Mouse (Mus musculus) midbrain, embryonic 13.5 days (tissue): ENCODE results near the gene Cpm. TPM values are rescaled to one million over a fixed set of nuclear protein-coding genes. Genes with fewer than 3 reads are reported as not detected.

Experiments
- ATAC-seq: fragments of 200-750 bp; cut with Nextera tagmentation; 2 replicates; pipeline ENCODE4 v1.8.0; 2017; ENCODE audit warnings: mild to moderate bottlenecking, moderate TSS enrichment, moderate library complexity
- H3K27ac ChIP-seq: fragments of 300-500 bp; sonication (generic); 2 replicates; pipeline ENCODE4 v1.5.1; 2015; ENCODE audit warnings: inconsistent platforms, mild to moderate bottlenecking, moderate library complexity
- H3K27me3 ChIP-seq: fragments of 300-500 bp; sonication (generic); 2 replicates; pipeline ENCODE4 v1.6.1; 2015; ENCODE audit warnings: mild to moderate bottlenecking, inconsistent platforms
- H3K36me3 ChIP-seq: fragments of 300-500 bp; sonication (generic); 2 replicates; pipeline ENCODE4 v1.6.1; 2015; ENCODE audit warnings: mild to moderate bottlenecking, inconsistent platforms
- H3K4me1 ChIP-seq: fragments of 300-500 bp; sonication (generic); replicated peaks from 2 replicates; pipeline ENCODE4 v1.6.1; 2015; ENCODE audit warnings: inconsistent platforms
- H3K4me2 ChIP-seq: fragments of 300-500 bp; sonication (generic); replicated peaks from 2 replicates; pipeline ENCODE4 v1.6.1; 2015; ENCODE audit warnings: moderate library complexity, mild to moderate bottlenecking, inconsistent platforms
- H3K4me3 ChIP-seq: fragments of 300-500 bp; sonication (generic); replicated peaks from 2 replicates; pipeline ENCODE4 v1.5.1; 2015; ENCODE audit warnings: mild to moderate bottlenecking, inconsistent platforms
- H3K9ac ChIP-seq: fragments of 300-500 bp; sonication (generic); replicated peaks from 2 replicates; pipeline ENCODE4 v1.6.1; 2015; ENCODE audit warnings: mild to moderate bottlenecking, inconsistent platforms
- H3K9me3 ChIP-seq: fragments of 300-500 bp; sonication (generic); 2 replicates; pipeline ENCODE4 v1.6.1; 2016; ENCODE audit warnings: mild to moderate bottlenecking, inconsistent platforms
- WGBS: fragments of 180-500 bp; shearing (Covaris S2); methylation state at CpG from one replicate; pipeline ENCODE4 v1.1.7; 2015; 5-methylcytosine and 5-hydroxymethylcytosine counted together
- polyA plus RNA-seq: library from polyadenylated mRNA; unstranded; fragments of >200 nt; fragmentation: Nextera tagmentation; extraction: Ambion mirVana; gene quantifications from 2 replicates; pipeline ENCODE4 v1.2.1, GENCODE M21; 2015

Gene Cpm
- polyA plus RNA-seq, 1 experiment from 2014 or later = 5.7 TPM

GRCm38 (mm10) chr10:117650725-117651124 lies 21.4 kb downstream of the Cpm start:
- WGBS = 90% methylated on average over 7 of the region's 7 CpGs
- 0 out of 2 replicates have a peak, but pooled peaks cover 3% of the 10 kb centered on the region for H3K27me3 ChIP-seq
- H3K9me3 ChIP-seq = no peaks in the 10 kb centered on the region
- H3K4me3 ChIP-seq = no peak overlapping the region
- no peaks in the 10 kb centered on the region for H3K36me3 ChIP-seq
- H3K4me2 ChIP-seq = no peak overlapping the region
- H3K4me1 ChIP-seq = peaks cover 8% of the 10 kb centered on the region
- no peak for ATAC-seq
- H3K27ac ChIP-seq = no peak overlapping the region
- H3K9ac ChIP-seq = no peak overlapping the region

- H3K9ac ChIP-seq = no peak overlapping the region
- no peak overlapping the region for H3K27ac ChIP-seq
- peaks cover 8% of the 10 kb centered on the region for H3K4me1 ChIP-seq
- H3K4me2 ChIP-seq = no peak overlapping the region
- ATAC-seq = no peak
- no peak overlapping the region for H3K4me3 ChIP-seq
- 82% methylated on average over 10 of the region's 10 CpGs for WGBS
- no peaks in the 10 kb centered on the region for H3K36me3 ChIP-seq
- no peaks in the 10 kb centered on the region for H3K27me3 ChIP-seq
- no peaks in the 10 kb centered on the region for H3K9me3 ChIP-seq
These were observed 22.5 kb downstream of the Cpm start for GRCm38 (mm10) chr10:117651587-117652377.

GRCm38 (mm10) chr10:117652378-117652774 lies 23.1 kb downstream of the Cpm start:
- no peaks in the 10 kb centered on the region for H3K27me3 ChIP-seq
- no peak overlapping the region for H3K27ac ChIP-seq
- no peak overlapping the region for H3K4me2 ChIP-seq
- H3K4me1 ChIP-seq = peaks cover 2% of the 10 kb centered on the region
- no peak overlapping the region for H3K4me3 ChIP-seq
- ATAC-seq = no peak
- no peaks in the 10 kb centered on the region for H3K9me3 ChIP-seq
- no peaks in the 10 kb centered on the region for H3K36me3 ChIP-seq
- no peak overlapping the region for H3K9ac ChIP-seq
- WGBS = 90% methylated on average over 4 of the region's 4 CpGs

- Histone ChIP-seq H3K9me3 (no peaks in the 10 kb centered on the region), H3K4me2 (no peak overlapping the region), H3K4me1 (no peaks in the 10 kb centered on the region), H3K36me3 (no peaks in the 10 kb centered on the region), H3K9ac (no peak overlapping the region), H3K4me3 (no peak overlapping the region), H3K27me3 (no peaks in the 10 kb centered on the region), H3K27ac (no peak overlapping the region)
- no peak for ATAC-seq
- 83% methylated on average over 8 of the region's 8 CpGs for WGBS
These were observed 23.9 kb downstream of the Cpm start for GRCm38 (mm10) chr10:117652930-117653778.

DNA sequence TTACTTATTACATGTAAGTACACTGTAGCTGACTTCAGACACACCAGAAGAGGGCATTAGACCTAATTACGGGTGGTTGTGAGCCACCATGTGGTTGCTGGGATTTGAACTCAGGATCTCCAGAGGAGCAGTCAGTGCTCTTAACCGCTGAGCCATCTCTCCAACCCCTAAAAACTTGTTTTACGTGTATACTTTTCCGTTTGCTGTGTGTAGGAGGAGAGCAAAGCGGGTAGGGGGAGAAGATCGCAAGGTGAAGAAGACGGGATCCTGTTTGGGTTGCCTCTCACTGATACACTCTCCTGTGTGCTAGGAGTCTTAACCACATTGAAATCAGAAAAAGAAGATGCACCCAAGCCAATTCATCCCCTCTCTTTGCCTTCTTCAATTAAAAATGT lies 24.5 kb downstream of the Cpm start:
- Histone ChIP-seq H3K4me1 (no peaks in the 10 kb centered on the region), H3K36me3 (no peaks in the 10 kb centered on the region), H3K4me2 (no peak overlapping the region), H3K27me3 (no peaks in the 10 kb centered on the region), H3K9me3 (no peaks in the 10 kb centered on the region), H3K27ac (no peak overlapping the region), H3K9ac (no peak overlapping the region), H3K4me3 (no peak overlapping the region)
- 92% methylated on average over 7 of the region's 7 CpGs for WGBS
- ATAC-seq = no peak

DNA sequence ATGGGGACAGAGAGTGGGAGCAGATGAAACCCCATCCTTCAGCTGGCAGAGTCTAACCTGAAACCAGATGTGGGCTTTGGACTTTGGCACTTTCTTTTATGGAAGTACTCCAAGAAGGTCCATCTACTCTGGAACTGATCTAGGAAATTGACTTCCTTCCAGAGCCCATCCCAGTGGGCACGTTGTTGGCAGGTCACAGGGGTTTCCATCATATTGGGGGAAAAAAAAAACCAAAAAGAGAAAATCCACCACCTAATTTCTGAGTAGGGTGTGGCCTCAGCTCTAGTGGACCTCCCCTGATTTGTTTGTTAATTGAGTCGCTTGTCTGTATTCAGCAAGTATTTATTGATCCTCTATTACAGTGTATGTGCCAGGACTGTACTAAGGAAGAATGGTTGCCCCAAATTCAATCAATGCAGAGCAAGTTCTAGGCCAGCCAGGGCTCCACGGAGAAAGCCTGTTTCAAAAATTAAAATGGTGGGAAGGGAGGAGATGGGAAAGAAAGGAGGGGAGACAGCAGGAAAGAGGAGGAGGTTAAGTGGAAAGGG lies 25.4 kb downstream of the Cpm start:
- no peaks in the 10 kb centered on the region for H3K36me3 ChIP-seq
- no peak overlapping the region for H3K4me2 ChIP-seq
- 79% methylated on average over 3 of the region's 3 CpGs for WGBS
- H3K4me3 ChIP-seq = no peak overlapping the region
- no peaks in the 10 kb centered on the region for H3K27me3 ChIP-seq
- no peaks in the 10 kb centered on the region for H3K9me3 ChIP-seq
- no peaks in the 10 kb centered on the region for H3K4me1 ChIP-seq
- no peak overlapping the region for H3K9ac ChIP-seq
- no peak overlapping the region for H3K27ac ChIP-seq
- no peak for ATAC-seq

- H3K4me1 ChIP-seq = no peaks in the 10 kb centered on the region
- no peaks in the 10 kb centered on the region for H3K27me3 ChIP-seq
- H3K36me3 ChIP-seq = no peaks in the 10 kb centered on the region
- H3K4me2 ChIP-seq = no peak overlapping the region
- H3K9me3 ChIP-seq = no peaks in the 10 kb centered on the region
- H3K27ac ChIP-seq = no peak overlapping the region
- WGBS = 92% methylated on average over 9 of the region's 9 CpGs
- ATAC-seq = no peak
- no peak overlapping the region for H3K9ac ChIP-seq
- no peak overlapping the region for H3K4me3 ChIP-seq
These were observed 26.2 kb downstream of the Cpm start for GRCm38 (mm10) chr10:117655460-117655859.

DNA sequence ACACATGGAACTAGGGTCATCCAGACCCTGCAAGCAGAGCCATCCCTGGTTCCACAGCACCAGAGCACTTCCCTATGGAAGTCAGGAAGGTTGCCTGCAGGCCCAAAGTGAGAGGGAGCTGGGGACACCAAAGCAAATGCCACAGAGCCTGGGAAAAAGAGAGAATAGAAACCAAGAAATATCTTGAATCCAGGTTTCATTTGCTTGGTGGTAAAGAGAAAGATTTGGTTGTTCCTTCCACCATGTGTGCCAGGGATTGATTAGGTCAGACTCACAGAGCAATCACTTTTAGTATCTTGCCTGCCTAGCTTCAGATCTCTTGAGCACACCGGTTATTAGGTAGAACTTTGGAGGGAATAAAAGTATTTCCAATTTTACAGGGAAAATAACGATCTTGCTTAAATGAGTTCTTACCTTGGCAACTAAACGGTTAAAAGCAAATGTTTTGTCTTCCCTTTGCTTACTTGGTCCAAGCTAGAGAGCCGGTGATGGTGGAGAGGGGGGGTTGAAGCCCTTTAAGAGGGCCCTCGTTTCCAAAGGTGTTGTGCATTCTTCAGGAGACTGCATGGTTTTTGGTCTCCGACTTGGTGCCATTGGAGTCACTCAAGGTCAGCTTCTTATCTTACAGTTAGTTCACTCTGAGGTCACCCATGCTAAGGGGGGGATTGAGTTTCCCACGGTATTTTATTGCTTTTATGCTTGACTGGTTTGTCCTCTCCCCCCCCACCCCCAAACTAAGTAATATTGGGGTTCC lies 26.8 kb downstream of the Cpm start:
- H3K4me3 ChIP-seq = no peak overlapping the region
- no peaks in the 10 kb centered on the region for H3K9me3 ChIP-seq
- H3K9ac ChIP-seq = no peak overlapping the region
- H3K36me3 ChIP-seq = no peaks in the 10 kb centered on the region
- H3K4me1 ChIP-seq = no peaks in the 10 kb centered on the region
- ATAC-seq = no peak
- H3K4me2 ChIP-seq = no peak overlapping the region
- H3K27me3 ChIP-seq = no peaks in the 10 kb centered on the region
- WGBS = 69% methylated on average over 7 of the region's 7 CpGs
- no peak overlapping the region for H3K27ac ChIP-seq

DNA sequence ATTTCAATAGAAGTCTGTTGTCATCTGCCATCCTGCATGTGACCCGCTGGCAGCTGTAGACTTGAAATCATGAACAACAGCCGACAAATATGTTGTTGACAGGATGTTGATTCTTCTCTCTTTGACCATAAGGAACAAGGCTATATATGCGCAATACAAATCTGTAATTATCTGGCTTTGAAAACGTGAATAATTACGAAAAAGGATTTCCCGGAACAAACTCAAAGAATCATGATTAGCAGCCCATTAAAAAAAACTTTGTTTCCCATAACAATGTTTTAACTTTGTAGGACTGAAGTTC lies 27.3 kb downstream of the Cpm start:
- H3K27me3 ChIP-seq = no peaks in the 10 kb centered on the region
- no peak overlapping the region for H3K27ac ChIP-seq
- no peak overlapping the region for H3K9ac ChIP-seq
- H3K4me3 ChIP-seq = no peak overlapping the region
- H3K4me1 ChIP-seq = no peaks in the 10 kb centered on the region
- H3K4me2 ChIP-seq = no peak overlapping the region
- H3K36me3 ChIP-seq = no peaks in the 10 kb centered on the region
- no peaks in the 10 kb centered on the region for H3K9me3 ChIP-seq
- WGBS = 91% methylated on average over 6 of the region's 6 CpGs
- ATAC-seq = no peak

DNA sequence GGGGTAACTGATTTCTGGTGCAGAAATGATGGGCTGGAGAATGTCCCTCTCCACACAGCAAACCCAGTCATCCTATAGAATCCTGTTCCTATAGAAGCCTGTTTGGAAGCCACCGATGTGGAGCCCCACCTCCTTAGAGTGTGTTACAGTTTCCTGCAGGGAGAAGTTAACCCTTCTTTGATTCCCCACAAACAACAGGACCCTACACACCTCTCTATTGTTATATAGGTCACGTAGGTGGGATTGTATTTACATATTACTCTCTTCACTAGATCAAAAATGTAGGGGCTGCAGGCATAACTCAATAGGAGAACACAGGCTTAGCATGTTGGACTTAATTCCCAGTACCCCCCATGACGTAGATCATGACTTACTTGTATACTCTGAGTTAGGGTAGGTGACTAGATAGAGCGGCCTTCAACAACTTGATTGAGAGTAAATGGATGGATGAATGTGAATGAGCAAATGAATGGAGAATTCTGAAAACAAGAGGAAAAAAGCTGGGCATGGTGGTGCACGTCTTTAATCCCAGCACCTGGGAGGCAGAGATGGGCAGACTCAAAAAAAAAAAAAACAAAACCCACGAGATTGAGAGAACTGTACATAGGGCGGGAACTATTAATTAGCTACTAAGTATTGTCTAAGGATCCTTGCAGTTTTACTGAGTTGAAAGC lies 27.8 kb downstream of the Cpm start:
- H3K27me3 ChIP-seq = no peaks in the 10 kb centered on the region

GRCm38 (mm10) chr10:117657659-117658306 lies 28.5 kb downstream of the Cpm start:
- no peak overlapping the region for H3K27ac ChIP-seq
- no peak for ATAC-seq
- H3K4me2 ChIP-seq = no peak overlapping the region
- 83% methylated on average over 3 of the region's 3 CpGs for WGBS
- no peaks in the 10 kb centered on the region for H3K4me1 ChIP-seq
- H3K9ac ChIP-seq = no peak overlapping the region
- no peaks in the 10 kb centered on the region for H3K27me3 ChIP-seq
- no peaks in the 10 kb centered on the region for H3K36me3 ChIP-seq
- H3K9me3 ChIP-seq = no peaks in the 10 kb centered on the region
- no peak overlapping the region for H3K4me3 ChIP-seq

More for the DNA sequence above, 27.8 kb downstream of the Cpm start:
- Histone ChIP-seq H3K9ac (no peak overlapping the region), H3K4me3 (no peak overlapping the region), H3K4me1 (no peaks in the 10 kb centered on the region), H3K27ac (no peak overlapping the region), H3K4me2 (no peak overlapping the region), H3K9me3 (no peaks in the 10 kb centered on the region), H3K36me3 (no peaks in the 10 kb centered on the region)
- WGBS = 85% methylated on average over 7 of the region's 7 CpGs
- ATAC-seq = no peak
